Mouse (Mus musculus) kidney, postnatal 14 days (tissue): ENCODE data around the gene Gm765.

Experiments
- DNase-seq: peaks from one replicate; pipeline ENCODE4 v3.0.0; 2022; ENCODE audit warnings: mixed read lengths

The Gm765 gene

GRCm38 (mm10) chr6:98342654-98343053 lies at the start of gene Gm765:
Gene Gm765, minus strand, starts transcription at chr6:98342754.
- DNase-seq = no peak

DNA sequence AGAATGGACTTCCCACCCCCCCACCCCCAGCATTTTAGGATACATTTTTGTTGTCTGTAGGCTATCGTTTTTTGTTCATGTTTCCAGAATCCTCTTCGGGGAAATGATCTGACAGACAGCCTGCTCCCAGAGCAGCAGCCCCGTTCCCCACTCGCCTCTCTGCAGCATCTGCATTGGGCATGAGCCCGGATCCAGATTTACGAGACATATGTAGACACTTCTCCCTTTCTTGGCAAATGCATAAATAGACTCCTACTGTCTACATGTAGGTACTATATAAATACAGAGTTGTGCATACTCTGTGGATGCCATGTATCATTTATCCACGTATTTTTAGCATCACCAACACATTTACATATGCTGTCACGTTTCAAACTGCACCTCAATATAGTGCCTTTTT lies 42.9 kb upstream of the Gm765 start:
- DNase-seq = no peak

- no peak for DNase-seq
Observed at GRCm38 (mm10) chr6:98384431-98384830, 41.9 kb upstream of the Gm765 start.

DNA sequence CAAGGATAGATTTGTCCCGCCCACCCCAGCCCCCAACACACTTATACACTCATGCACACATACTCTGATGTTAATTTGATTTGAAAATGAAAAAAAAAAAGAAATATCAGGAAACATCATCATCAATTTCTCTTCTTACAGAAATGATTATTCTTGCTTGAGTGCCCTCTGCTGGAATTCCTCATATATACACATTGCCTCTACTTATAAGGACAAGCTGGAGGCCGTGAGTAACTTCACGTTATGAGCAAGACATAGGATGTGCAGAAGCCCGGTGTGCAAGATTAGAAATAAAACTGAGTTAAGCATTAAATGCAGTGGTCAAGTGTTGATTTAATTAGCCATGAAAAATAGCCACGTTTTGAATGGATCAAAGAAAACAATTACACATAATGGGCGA lies 40.9 kb upstream of the Gm765 start:
- peak; percentile 29 for DNase-seq

DNA sequence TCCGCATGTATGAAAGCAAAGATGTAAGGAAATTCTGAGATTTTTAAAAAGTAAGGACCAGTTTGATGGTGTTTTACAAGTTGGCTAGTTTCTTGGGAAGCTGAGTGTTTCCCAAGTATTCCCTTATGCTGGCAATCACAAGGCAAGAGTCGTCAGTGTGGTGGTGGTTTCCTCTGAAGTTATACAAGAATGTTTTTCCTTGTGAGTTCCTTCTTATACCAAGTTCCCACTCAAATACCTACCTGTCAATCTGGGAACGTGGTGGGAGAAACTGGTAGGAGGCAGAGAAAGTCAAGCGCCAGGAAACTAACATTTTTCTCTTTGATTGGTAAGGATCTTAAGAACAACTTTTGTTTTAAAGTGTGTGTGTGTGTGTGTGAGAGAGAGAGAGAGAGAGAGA lies 23.6 kb upstream of the Gm765 start:
- DNase-seq = no peak

GRCm38 (mm10) chr6:98355271-98355670 lies 12.7 kb upstream of the Gm765 start:
- DNase-seq = no peak

DNA sequence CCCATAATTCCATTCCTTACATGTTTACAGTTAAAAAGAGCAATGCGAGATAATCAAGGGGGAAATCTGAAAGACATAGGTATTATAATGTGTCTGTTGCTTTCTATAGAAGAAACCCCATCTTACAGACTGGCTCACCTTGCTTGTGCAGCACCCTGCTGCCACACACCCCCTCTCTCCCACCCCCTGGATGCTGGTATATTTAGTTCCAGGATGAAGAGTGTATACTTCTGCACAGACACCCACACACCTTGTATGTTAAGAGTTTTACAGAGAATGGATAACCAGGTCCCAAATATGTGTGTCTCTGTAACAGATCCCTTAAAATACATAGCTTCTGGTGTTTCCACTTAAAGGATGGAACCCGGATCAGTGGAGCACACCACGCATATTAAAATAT lies 10.7 kb upstream of the Gm765 start:
- no peak for DNase-seq

GRCm38 (mm10) chr6:98332714-98333113 lies 9.8 kb downstream of the Gm765 start:
- DNase-seq = no peak

- no peak for DNase-seq
Observed at GRCm38 (mm10) chr6:98311659-98312058, 30.9 kb downstream of the Gm765 start.

DNA sequence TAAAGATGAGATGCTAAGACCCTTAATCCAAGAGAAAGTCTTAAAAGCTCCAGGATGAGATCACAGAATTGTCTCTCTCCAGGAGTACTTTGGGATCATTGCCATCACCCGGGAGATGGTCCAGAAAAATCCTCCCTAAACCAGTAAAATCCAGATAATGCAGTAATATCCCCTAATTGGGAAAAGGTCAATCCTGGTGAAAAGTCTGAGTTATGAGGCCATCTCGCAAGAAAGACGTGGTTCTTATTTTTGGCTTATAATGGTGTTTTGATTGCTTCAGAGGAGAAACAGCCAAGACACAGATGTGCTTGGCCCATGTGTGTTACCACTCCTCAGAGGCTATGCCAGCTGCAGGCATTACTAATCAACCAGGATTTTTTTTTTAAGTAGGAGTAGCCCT lies 34.9 kb downstream of the Gm765 start:
- DNase-seq = no peak

- DNase-seq = no peak
Observed at GRCm38 (mm10) chr6:98307159-98307558, 35.4 kb downstream of the Gm765 start.

- no peak for DNase-seq
Observed at GRCm38 (mm10) chr6:98292064-98292463, 50.5 kb downstream of the Gm765 start.

DNA sequence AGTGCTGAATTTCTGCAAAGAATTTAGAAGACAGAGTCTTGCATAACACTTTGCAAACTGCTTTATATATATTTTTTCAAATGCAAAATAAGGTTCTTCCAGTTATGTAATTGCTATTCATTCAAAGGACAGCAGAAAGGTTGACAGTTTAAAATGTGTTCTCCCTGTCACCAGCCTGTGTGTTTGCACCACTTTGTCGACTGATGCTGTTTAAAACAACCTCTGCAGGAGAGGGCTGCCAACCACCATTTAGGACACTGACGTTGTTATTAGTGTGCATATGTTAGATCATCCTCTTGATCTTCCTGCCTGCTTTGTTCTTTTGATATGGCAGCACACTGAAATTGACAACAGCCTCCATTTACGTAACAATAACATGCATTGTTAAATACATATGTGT lies 54.2 kb downstream of the Gm765 start:
- no peak for DNase-seq

DNA sequence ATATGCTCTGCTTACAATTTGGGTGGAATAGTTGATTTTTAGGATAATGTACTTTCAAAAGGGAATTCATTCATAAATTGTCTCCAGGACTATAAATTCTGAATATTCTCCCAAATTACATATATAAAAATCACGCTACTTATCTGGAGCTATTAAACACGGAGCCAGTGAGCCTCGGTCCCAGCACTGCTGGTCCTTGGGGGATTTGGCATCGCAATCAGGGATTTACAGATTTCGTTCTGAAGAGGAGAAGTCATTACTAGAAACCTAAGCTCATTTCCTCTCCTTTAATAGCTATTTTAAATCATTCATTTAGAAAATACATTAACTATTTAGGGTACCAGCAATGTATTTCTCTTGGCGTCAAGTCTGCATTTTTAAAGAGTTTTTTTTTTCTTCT lies 55.0 kb downstream of the Gm765 start:
- no peak for DNase-seq

DNA sequence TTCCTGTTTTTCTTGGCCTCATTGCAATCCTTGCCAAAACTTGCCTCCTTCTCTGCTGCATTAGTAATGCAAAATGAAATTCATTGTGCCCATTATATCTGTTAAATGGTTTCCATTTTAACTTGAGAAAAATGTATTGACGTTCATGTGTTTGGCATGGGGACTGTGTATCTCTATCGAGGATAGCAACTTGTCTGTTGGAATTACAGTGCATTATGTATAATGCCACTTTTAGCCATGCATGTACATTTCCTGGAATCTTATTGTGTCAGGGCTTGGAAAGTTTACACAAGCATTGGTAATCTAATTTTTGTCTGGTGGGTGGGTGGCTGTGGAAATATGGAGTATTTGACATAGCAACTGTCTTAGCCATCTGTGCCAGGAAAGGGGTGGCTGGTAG lies 57.4 kb downstream of the Gm765 start:
- DNase-seq = no peak

DNA sequence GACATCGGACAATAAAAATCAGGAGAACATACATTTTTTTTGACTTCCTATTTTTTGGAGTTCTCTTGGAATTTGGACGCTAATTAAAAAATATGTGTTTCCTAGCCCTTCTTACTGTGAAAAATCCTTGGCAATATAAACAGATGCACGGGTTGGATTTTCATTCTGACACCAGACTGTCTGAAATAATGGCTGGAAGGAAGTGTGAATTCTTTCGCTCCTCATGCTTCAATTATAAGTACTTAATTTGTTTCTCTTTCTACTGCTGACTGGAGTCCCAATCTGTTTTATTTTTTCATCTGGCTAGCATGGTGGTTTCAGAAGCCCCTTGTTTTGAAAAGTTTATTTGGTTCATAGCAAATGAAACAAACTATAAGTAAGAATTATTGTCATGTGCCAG lies 59.8 kb downstream of the Gm765 start:
- DNase-seq = no peak

DNA sequence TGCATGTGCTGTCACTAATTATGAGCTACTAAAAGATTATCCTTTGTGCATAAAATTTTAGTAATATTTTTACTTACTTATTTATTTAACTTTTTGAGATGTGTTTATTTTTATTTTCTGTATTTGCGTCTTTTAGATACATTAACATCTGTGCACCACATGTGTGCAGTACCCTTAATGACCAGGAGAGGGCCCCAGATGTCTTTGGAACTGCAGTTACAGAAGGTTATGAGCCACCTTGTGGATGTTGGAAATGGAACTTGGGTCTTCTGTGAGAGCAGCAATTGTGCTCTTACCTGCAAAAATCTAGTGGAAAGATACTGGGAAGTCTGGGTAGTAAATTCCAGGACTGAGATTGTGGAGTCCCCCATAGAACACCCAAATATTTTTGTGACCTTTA lies 71.0 kb downstream of the Gm765 start:
- peak; percentile 52 for DNase-seq

DNA sequence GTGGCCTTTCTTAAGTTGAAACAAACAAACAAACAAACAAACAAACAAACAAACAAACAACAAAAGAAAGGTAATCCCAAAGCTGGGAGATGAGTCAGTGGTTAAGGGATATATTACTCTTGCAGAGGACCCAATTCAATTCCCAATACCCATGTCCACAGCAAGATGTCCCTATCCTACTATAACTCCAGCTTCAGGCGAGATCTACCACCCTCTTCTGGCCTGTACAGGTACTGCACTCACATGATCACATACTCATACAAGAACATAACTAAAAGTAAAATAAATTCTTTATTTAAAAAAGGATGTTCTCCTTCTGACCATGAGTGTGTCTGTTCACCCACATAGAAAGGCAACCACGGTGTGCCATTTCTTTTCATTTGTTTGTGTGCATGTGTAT lies 79.6 kb downstream of the Gm765 start:
- DNase-seq = no peak

DNA sequence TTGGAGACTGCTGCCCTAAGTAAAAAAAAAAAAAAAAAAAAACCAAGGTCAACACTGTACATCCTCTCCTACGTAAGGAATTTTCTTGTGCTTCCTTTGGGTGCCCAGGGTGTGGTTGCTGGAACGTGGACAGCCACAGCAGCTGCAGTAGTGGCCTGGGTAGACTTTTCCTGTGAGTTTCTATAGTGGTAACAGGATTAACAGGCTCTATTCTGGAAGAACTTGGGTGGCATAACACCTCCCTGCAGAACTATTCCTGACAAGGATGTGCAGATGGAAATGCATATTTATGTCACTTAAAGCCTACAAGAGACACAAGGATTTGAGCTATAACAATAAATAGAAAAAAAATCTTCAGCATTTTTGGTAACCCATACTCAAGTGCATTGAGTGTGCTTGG lies 83.5 kb downstream of the Gm765 start:
- no peak for DNase-seq

DNA sequence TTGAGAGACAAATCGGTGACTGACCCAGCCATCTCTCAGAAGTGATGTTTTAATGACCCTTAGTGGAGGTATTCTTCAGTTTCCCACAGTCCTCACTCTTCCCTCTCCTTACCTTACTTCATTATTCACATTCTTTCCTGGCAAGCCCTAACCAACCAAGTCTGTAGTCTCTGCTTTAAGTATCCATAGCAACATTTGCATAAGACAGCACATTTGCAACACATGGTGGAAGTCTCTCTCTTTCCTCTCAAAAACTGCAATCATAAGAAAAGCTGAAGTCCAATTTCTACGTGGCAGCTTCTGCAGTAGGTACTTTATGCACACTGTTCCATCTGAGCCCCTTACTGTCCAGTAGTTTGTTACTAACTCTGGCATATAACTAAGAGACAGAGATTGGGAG lies 96.1 kb downstream of the Gm765 start:
- DNase-seq = no peak

DNA sequence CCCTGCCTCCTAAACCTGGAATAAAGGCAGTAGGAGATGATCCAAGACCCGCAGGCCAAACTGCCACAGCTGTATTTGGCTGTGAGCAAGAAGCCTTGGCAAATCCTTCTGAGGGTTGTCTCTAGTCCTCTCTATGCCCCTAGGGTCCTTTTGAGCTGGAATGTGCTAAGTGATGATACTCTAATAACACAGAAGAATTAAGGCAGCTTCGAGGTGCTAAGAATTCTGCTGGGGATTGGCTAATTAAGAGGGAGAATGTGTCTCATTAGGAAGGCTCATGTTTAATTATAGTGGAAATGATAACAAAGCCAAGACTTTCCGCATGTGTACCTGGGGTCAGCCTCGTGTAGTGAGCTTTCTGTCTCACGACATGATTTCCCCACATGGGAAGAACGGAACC lies 99.4 kb downstream of the Gm765 start:
- no peak for DNase-seq

DNA sequence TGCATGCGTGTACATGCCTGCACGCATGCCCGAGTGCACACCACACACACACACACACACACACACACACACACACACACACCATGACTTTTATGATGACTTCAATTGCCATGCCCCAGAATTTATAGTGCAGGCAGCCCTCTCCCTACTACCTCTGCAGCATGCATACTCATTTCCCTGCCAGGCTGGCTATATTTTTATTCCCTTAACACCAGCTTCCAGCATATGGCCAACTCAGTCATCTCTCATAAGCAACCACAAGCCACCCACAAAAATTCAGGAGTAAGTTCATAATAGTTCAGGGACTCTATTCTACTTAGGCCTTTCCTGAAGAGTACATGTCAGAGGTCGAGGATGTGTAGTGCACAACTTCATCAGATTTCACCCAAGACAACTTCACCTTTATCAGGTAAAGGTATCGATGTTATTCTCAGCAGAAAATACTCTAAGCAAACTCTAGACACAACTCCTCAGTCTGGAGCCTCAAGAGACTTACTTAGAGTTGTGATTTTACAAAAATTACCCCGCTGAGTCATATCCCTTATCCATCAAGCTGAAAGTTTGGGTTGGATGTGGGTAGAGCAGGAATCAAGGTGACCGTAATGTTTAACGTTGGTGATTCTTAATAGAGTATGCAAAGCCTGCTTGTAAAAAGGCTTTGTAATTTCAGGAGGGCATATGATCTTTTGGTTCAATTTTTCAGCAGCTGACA lies 101.8 kb downstream of the Gm765 start:
- no peak for DNase-seq

GRCm38 (mm10) chr6:98234097-98234496 lies 108.5 kb downstream of the Gm765 start:
- DNase-seq = no peak

- no peak for DNase-seq
Observed at GRCm38 (mm10) chr6:98223923-98224322, 118.6 kb downstream of the Gm765 start.

GRCm38 (mm10) chr6:98221970-98222369 lies 120.6 kb downstream of the Gm765 start:
- DNase-seq = no peak

- DNase-seq = no peak
Observed at GRCm38 (mm10) chr6:98212225-98212624, 130.3 kb downstream of the Gm765 start.
